Mouse (Mus musculus): ENCODE results near the gene Rnase13.

DNA sequence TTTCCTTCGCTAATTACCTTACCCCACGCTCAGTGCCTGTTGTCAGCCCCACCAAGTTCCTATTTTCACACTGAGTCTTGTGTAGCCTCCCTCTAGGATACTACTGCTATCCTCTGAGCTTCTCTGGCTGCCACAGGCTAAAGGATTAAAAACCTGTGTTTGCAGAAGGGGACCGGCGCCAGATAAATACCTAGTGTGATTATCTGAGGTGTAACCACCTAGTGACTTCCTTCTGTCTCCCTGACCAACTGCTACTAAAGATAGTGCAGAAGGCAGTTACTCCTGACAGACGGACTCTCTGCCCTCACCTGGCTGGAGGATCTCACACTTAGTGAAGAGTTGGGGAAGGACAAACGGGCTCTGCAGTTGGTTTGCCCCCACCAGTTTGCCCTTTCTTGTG is 26.6 kb downstream of the Rnase13 start:
- TF ChIP-seq CTCF (IDR thresholded peaks at IDR 0.05; ENCODE audit: low read depth) (no peak), EP300 (IDR thresholded peaks at IDR 0.05; ENCODE audit: low read depth) (no peak)

Measured in liver, embryonic 14.5 days (tissue).